Mouse (Mus musculus) lung, postnatal 36 days (tissue): Measurements from ENCODE around the gene A3galt2.

ENCODE experiments used
- DNase-seq: peaks from one replicate; pipeline ENCODE4 v3.0.0; 2022; ENCODE audit warnings: mixed read lengths

A3galt2 gene

DNA sequence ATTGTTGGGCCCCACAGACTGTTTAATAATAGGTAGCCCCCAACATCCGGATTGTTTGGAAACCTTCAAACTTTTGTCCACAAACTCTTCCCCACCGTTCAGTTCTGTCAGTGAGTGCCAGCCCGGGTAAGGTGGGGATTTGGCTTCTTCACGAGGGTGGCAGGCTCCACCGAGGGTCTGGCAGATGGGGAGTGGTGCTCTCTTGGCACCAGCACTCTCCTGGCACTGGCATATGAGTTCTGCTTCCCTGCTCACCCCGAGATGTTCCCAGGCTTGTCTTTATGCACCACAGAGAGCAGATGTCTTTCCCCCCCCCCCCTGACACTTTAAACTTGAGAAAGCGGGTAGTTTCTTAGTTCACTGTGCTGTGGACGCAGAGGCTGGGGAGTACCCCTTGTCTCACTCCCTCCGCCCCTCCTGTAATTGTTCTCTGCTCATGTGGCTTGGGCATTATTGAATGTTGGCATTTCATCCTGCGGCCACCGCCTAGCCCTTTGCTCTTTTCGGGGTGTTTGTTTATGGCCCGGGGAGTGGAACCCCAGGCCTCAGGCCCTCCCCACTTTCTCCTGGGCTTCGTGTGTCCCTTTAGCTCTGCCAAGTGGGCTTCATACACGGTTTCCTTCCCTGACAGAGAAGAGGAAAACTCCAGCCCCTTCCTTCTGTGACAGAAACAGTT, 26.0 kb upstream of the A3galt2 start:
- DNase-seq, result peak; percentile 46

GRCm38 (mm10) chr4:128729709-128730037, 25.5 kb upstream of the A3galt2 start:
- DNase-seq, result peak; percentile 58

- no peak for DNase-seq
Measured at GRCm38 (mm10) chr4:128730271-128730670, 24.9 kb upstream of the A3galt2 start.

GRCm38 (mm10) chr4:128732794-128733193, 22.4 kb upstream of the A3galt2 start:
- DNase-seq, result no peak

DNA sequence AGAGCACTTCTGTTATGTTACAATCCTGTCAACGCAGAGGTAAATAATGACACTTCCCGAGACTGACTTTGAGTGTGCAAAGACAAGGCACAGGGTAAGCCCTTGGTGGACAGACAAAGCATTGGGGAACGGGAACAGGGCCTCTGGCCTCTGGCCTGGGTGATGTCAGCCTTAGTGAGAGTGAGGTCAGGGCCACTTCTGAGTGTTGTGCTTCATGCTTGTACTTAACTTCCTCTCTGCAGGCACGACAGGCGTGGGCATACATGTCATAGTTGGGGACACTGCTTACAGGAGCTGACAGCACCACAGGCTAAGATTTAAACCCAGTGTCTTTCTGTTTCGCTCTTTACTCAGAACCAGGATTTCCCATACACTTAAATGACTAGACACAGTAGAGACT, 21.7 kb upstream of the A3galt2 start:
- DNase-seq, result peak; percentile 80

- peak; percentile 89 for DNase-seq
Measured at GRCm38 (mm10) chr4:128734217-128734616, 20.9 kb upstream of the A3galt2 start.

- DNase-seq, result peak; percentile 66
Measured at GRCm38 (mm10) chr4:128734721-128735671, 20.2 kb upstream of the A3galt2 start.

- DNase-seq, result no peak
Measured at GRCm38 (mm10) chr4:128737137-128737589, 18.0 kb upstream of the A3galt2 start.

DNA sequence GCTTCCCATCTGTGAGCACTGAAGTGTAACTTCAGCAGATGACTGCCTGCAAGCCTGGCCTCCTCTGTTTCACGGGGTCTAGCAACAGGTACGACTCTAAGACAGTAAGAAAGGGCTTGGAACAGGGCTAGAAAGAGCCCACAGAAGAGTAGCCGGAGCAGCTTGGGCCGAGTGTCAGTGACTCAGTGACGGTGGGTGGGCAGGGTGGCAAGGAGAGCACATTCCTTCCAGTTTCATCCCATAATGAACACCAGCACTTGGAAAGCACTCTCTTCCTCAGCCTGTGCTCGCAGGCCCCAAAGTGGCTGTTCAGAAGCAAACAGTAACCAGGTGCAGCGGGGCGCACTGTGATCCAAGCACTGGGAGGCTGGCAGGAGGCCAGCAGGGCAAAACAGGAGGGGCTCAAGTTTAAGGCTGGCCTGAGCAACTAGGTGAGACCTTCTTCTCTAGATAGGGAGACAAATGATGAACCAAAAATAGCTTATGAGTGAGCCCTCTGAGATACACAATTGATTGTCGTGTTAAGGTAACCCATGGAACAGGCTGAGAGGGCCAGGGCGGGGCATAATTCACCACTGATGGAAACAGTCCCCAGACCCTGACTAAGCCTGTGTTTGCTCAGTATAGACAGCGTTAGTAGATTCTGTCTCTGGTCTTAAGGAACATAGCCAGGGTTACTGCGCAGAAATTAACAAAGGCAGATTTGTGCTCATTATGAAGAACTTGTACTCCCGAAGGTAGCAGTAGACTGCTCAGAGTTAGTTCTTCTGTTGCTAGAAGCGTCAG, 17.1 kb upstream of the A3galt2 start:
- no peak for DNase-seq

- DNase-seq, result no peak
Measured at GRCm38 (mm10) chr4:128740878-128741277, 14.3 kb upstream of the A3galt2 start.

- no peak for DNase-seq
Measured at GRCm38 (mm10) chr4:128741906-128742305, 13.3 kb upstream of the A3galt2 start.

DNA sequence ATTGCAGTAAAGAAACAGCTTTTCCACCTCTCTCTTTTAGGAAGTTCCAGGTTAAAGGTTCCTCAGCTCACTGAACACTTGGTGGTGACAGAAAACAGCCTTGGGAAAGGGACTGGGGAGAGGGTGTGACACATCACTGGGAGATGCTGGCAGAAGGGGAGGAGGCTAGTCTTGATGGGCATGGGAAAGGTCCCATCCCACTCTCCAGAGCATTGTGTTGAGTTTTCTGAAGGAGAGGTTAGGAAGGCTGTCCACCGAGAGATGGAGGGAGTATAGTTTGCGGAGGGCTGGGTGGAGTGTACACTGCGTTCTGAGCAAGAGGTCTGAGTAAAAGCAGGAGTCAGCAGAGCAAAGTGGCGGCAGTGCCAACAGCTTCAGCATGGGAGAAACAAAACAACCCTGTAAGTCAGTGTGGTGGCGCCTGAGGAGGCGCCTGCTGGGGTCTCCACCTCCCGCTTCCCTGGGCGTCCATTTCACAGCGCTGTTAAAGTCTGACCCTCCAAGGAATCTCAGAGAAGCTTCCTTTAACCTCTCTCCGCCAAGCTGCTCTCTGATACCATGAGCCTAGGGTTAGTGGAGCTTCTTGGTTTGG, 12.7 kb upstream of the A3galt2 start:
- DNase-seq, result no peak

- DNase-seq, result no peak
Measured at GRCm38 (mm10) chr4:128743031-128743626, 12.0 kb upstream of the A3galt2 start.

DNA sequence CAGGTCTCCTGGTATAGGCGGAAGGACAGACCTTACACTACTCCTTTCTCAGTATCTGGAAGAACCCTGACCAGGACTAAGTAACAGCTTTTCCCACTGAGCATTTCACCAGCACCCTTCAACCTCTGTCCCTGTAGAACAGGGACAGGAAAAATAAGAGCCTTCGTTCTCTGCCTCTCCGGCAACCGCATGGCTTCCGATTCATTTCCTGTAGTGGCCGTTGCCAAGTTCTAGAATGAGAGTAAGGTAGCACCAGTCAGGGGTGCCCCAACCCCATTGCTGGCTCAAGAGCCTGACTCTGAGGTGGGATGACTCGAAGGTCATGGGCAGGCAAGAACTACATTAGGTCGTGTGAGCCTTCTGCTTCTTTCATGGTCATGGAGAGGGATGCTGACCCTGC, 10.0 kb upstream of the A3galt2 start:
- DNase-seq, result no peak

GRCm38 (mm10) chr4:128747614-128748270, 7.4 kb upstream of the A3galt2 start:
- DNase-seq, result no peak

- no peak for DNase-seq
Measured at GRCm38 (mm10) chr4:128748309-128748708, 6.9 kb upstream of the A3galt2 start.

DNA sequence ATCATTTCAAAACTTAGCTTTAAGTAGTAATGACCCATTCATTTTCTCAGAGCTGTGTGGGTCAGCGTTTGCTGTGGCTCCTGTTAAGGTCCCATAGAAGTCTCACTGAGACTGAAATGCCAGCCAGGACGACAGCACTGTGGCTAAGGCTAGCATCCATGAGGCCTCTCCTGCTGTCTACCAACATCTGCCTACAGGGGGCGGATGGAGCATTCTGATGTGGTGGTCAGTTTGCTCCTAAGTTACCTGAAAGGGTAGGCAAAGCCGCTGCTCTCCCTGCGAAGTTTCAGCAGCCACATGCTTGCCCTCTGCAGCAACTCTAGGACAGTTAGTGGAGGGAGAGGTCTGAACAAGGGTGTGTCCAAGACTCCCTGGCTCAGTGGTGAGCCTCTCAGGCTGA, 4.2 kb upstream of the A3galt2 start:
- DNase-seq, result peak; percentile 31

DNA sequence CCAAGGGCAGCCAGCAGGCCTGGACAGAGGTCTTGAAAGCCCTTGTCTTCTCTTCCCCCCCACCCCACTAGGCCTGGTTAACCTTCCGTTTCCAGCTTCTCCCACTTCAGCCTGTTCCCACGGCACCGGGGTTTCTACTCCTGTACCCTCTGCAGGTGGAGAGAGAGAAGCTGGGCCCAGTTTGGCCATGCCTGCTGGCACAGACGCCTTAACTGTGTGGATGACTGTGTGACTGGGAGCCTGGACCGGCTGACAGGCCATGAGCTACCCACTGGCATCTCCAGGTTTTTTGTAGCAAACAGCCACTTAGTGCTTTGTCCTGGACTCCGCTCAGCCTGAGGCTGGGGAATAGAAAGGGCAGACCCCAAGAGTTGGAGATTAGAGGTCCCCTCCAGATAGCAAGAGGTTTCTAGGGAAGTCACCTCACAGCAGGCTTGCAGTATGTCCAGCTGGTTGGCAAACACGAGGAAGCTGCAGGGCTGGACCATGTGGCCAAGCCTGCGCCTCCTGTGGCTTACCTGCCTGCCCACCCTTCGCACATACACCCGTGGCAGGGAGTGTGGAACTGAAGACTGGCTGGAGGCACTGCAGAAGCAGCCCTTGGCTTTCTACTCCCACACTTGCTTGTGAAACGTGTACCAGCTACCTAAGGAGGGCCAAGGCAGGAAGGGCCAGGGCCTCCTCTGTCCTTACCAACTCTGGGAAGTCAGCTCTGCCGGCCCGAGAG, 3.0 kb upstream of the A3galt2 start:
- no peak for DNase-seq

DNA sequence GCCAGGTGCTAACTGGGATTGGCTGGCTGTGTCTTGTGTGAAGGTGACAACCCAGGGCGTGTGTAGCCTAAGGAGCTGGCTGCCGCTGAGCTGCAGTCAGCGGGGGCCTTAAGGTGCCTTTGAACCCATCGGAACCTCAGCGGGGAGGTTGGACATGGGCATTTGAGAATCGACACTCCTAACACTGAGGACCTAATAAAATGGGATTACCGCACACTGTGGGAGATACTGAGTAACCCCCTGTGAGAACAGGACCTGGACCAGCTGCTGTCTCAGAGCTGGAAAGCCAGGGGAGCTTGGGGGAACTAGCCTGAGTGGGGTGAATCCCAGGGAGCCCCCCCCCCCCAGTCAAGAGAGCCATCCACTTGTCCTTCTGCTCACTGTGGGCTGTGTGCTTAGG, 1.6 kb upstream of the A3galt2 start:
- DNase-seq, result no peak

DNA sequence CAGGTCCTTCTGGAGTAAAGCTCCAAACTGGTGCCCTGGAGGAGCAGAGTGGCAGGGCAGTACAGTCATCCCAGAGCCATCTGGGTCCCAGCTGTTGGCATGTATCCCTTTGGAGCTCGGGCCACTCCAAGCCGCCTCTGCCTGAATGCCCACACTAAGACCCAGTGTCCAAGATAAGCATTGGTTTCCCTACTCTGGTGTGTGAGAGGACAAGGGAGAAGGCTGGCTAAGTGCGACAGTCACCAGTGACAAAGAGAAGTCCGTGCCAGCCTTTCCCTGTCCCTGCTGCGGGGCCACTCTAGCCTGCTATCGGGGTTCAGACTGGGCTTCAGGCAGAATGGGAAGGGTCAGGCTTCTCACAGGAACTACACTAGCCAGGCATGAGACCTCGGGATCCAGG, 736 bp downstream of the A3galt2 start:
- DNase-seq, result no peak

GRCm38 (mm10) chr4:128759214-128759613, 4.0 kb downstream of the A3galt2 start:
- no peak for DNase-seq
